Mouse (Mus musculus) ES-E14 (cell line): ENCODE results near the gene Stard7. TPM values are rescaled to one million over a fixed set of nuclear protein-coding genes. Genes with fewer than 3 reads are reported as not detected.

ENCODE experiments used
- DNase-seq: peaks from one replicate; pipeline ENCODE4 v3.0.0-alpha.2; 2013; ENCODE audit warnings: low read depth, low spot score
- H3K27ac ChIP-seq: 2 replicates; pipeline ENCODE4 v1.5.1; 2012; ENCODE audit warnings: low read depth, mild to moderate bottlenecking, low read length, moderate library complexity, mixed read lengths; ENCODE audit not compliant: poor library complexity, insufficient read depth, severe bottlenecking
- H3K36me3 ChIP-seq: 2 replicates; pipeline ENCODE4 v1.6.1; 2012; ENCODE audit warnings: mild to moderate bottlenecking, low read length, moderate library complexity, mixed read lengths; ENCODE audit not compliant: control insufficient read depth, poor library complexity, insufficient read depth, severe bottlenecking
- H3K4me1 ChIP-seq, 2 experiments: fragments of 150-350 bp in 1 of 2; sonication (generic) in 1 of 2; 2 replicates each; pipeline ENCODE4 v1.6.1; 2012; ENCODE audit warnings: low read length in 2 of 2, mild to moderate bottlenecking in 1 of 2, mixed read lengths in 1 of 2; ENCODE audit not compliant: control insufficient read depth in 2 of 2, insufficient read depth in 2 of 2, poor library complexity in 1 of 2
- H3K4me3 ChIP-seq, 2 experiments: fragments of 150-350 bp in 1 of 2; sonication (generic) in 1 of 2; 2 replicates each; pipeline ENCODE4 v1.5.1; 2012; ENCODE audit warnings: low read length in 2 of 2, low read depth in 1 of 2, mild to moderate bottlenecking in 1 of 2, mixed read lengths in 1 of 2; ENCODE audit not compliant: insufficient read depth in 1 of 2, poor library complexity in 1 of 2, severe bottlenecking in 1 of 2
- H3K9ac ChIP-seq: 2 replicates; pipeline ENCODE4 v1.6.1; 2012; ENCODE audit warnings: low read depth, mild to moderate bottlenecking, low read length, mixed read lengths; ENCODE audit not compliant: poor library complexity, insufficient read depth, severe bottlenecking
- H3K9me3 ChIP-seq: fragments of 150-350 bp; sonication (generic); 2 replicates; pipeline ENCODE4 v1.6.1; 2012; ENCODE audit warnings: low read depth, mild to moderate bottlenecking, low read length; ENCODE audit not compliant: control insufficient read depth, insufficient read depth
- CHD2 ChIP-seq: IDR thresholded peaks from 2 replicates; pipeline ENCODE4 v1.6.1; 2014; ENCODE audit warnings: mild to moderate bottlenecking, low read depth, low read length, inconsistent platforms
- HCFC1 ChIP-seq: IDR thresholded peaks from 2 replicates; pipeline ENCODE4 v1.6.1; 2012; ENCODE audit warnings: low read length, inconsistent platforms, borderline replicate concordance; ENCODE audit not compliant: insufficient read depth
- MAFK ChIP-seq: IDR thresholded peaks from 2 replicates; pipeline ENCODE4 v1.6.1; 2014; ENCODE audit warnings: mild to moderate bottlenecking, low read depth, low read length, inconsistent platforms; ENCODE audit not compliant: insufficient read depth
- ZC3H11A ChIP-seq: IDR thresholded peaks from 2 replicates; pipeline ENCODE4 v1.6.1; 2012; ENCODE audit warnings: low read depth, mild to moderate bottlenecking, inconsistent platforms, low read length, borderline replicate concordance
- ZNF384 ChIP-seq: IDR thresholded peaks from 2 replicates; pipeline ENCODE4 v1.6.1; 2012; ENCODE audit warnings: low read depth, low read length, inconsistent platforms
- in situ Hi-C, 2 experiments: fragments of 600-800 bp; cut with MboI; formaldehyde crosslinking; loops; one replicate each; pipeline ENCODE4 v1.15.1; 2025; ENCODE audit warnings: low sequenced_read_pairs in 2 of 2, inconsistent platforms in 1 of 2; ENCODE audit not compliant: unreplicated experiment in 2 of 2
- total RNA-seq: library from RNA; depleted of rRNA; stranded (reverse); fragments of 300-350 nt; gene quantifications from 2 replicates; pipeline ENCODE4 v1.2.3, GENCODE M21; 2012; rRNA removed

Gene Stard7
- 30.0 and 40.7 TPM in 2 replicates for total RNA-seq

- Histone ChIP-seq H3K27ac (peak within 1 kb of the TSS; percentile 3; the same call in 1 of the 2 replicates), H3K36me3 (0 out of 2 replicates have a peak, but pooled peaks cover 2% of the 10 kb centered on the region), H3K4me1 (peaks cover 0 to 4% of the 10 kb centered on the region in 2 experiments; a peak in 2 of 4 replicates), H3K9me3 (no peaks in the 10 kb centered on the region), H3K4me3 (peak within 1 kb of the TSS; percentile 94 to 99), H3K9ac (peak within 1 kb of the TSS; percentile 91)
- in situ Hi-C loops = no loop called here
- TF ChIP-seq CHD2 (peak; percentile 76), HCFC1 (no peak; the same call in 1 of the 2 replicates)
- peak; percentile 91 for DNase-seq
These were observed at the start of gene Stard7 for GRCm38 (mm10) chr2:127269491-127270299. TSS of gene Stard7 (plus strand) at chr2:127270218.

DNA sequence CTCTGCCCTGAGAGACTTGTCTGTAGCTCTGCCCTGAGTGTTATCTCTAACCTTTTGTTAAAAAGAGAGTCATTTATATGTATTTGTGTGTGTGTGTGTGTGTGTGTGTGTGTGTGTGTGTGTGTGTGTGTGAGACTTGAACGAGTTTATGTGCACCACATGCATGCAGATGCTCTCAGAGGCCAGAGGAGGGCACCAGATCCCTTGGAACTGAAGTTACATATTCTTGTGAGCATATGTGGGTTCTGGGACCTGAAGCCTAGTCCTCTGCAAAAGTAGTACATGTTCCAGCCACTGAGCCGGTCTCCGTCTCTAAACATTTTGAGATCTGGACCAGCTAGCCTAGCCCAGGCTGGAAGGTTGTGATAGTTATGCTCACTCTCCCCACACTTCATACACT is 44.8 kb upstream of the Stard7 start:
- no peak overlapping the region for H3K4me3 ChIP-seq
- in situ Hi-C loops = loop anchor here (25.0 kb wide), 2 partner anchors 1412 to 1887 kb away; partner anchors contain the start of gene Polr1b (in 1 of the 2)
- no peak for TF ChIP-seq CHD2
- no peak for TF ChIP-seq HCFC1
- no peak for TF ChIP-seq ZC3H11A
- TF ChIP-seq ZNF384 = no peak
- no peak for TF ChIP-seq MAFK
- no peak for DNase-seq
- no peaks in the 10 kb centered on the region for H3K4me1 ChIP-seq
- H3K27ac ChIP-seq = no peak overlapping the region
- peaks cover 69% of the 10 kb centered on the region for H3K36me3 ChIP-seq
- H3K9ac ChIP-seq = no peak overlapping the region
- no peaks in the 10 kb centered on the region for H3K9me3 ChIP-seq

DNA sequence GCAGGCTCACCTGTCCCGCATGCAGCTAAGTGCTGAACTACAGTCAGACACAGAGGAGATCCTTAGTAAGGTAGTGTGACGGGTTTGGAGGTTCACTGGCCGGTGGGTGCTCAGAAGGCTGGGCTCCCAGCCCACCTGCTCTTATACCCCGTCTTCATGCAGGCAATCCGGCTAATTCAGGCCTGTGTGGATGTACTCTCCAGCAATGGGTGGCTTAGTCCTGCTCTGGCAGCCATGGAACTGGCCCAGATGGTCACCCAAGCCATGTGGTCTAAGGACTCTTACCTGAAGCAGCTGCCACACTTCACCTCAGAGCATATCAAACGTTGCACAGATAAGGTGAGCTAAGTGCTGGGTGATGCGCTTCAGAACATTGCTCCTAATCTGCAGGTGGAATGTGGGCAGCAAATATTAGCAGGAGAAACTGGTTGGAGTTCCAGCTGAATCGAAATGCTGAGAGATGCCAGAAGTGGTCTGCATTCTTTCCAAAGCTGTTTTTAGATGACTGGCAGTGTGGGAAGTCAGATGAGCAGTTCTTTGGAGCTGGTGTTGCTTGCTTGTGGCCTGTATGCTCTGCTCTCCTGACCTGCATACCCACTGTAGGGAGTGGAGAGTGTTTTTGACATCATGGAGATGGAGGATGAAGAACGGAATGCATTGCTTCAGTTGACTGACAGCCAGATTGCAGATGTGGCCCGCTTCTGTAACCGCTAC is 32.0 kb upstream of the Stard7 start:
- no peaks in the 10 kb centered on the region for H3K9me3 ChIP-seq
- H3K4me1 ChIP-seq = no peaks in the 10 kb centered on the region
- H3K27ac ChIP-seq = no peak overlapping the region
- peaks cover 49% of the 10 kb centered on the region for H3K36me3 ChIP-seq
- H3K9ac ChIP-seq = no peak overlapping the region
- no peak for DNase-seq
- in situ Hi-C loops = loop anchor here (10.0 to 25.0 kb wide), 4 partner anchors 567 to 1874 kb away; partner anchors contain the start of gene Polr1b (in 1 of the 2)
- H3K4me3 ChIP-seq = no peak overlapping the region
- TF ChIP-seq CHD2 = no peak
- no peak for TF ChIP-seq ZC3H11A
- TF ChIP-seq ZNF384 = no peak
- TF ChIP-seq HCFC1 = no peak
- no peak for TF ChIP-seq MAFK

DNA sequence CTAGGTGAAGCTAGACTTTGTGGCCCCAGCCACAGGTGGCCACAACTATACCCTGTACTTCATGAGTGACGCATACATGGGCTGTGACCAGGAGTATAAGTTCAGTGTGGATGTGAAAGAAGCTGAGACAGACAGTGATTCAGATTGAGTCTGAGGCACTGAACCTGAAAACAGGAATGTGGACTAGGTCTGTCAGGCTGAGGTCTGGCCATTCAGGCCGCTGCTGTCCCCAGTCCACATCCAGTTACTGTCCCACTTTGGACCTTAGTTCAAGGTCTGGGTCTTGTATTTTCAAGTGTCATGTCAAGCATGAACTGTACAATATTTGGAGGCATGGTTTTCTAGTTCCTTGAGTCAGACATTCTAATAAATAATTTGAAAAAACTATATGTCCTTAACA is 30.0 kb upstream of the Stard7 start:
- Histone ChIP-seq H3K4me3 (no peak overlapping the region), H3K36me3 (peaks cover 42% of the 10 kb centered on the region), H3K27ac (no peak overlapping the region), H3K9me3 (no peaks in the 10 kb centered on the region), H3K4me1 (no peaks in the 10 kb centered on the region), H3K9ac (no peak overlapping the region)
- in situ Hi-C loops = loop anchor here (25.0 kb wide), 2 partner anchors 1397 to 1872 kb away; partner anchors contain the start of gene Polr1b (in 1 of the 2)
- TF ChIP-seq ZNF384 (no peak), ZC3H11A (no peak), HCFC1 (no peak)
- DNase-seq = no peak
